Mouse (Mus musculus) kidney, adult 18-20 months (tissue): ENCODE results near the gene Cdc6.

Source experiments
- DNase-seq: peaks from one replicate; pipeline ENCODE4 v3.0.0; 2021

The Cdc6 gene

GRCm38 (mm10) chr11:98944897-98945604 lies 37.5 kb downstream of the Cdc6 start:
- no peak for DNase-seq

DNA sequence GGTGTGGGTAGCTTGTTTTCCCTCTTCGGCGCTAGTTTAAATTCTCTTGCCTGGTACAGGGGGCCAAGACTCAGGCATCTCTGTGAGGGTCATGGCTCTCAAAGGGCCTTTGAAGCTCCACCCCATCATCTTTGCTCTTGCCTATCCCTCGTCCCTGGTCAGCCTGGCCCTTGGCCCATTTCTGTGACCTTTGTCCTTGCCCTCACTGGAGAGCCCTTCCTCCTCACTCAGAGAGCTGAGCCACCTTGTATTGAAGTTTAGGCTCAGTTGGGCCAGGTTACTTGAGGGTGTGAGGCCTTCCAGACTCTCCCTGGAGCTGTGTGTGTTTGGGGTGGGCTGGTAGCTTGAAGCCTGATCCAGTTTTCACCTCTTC lies 38.0 kb downstream of the Cdc6 start:
- peak; percentile 91 for DNase-seq

DNA sequence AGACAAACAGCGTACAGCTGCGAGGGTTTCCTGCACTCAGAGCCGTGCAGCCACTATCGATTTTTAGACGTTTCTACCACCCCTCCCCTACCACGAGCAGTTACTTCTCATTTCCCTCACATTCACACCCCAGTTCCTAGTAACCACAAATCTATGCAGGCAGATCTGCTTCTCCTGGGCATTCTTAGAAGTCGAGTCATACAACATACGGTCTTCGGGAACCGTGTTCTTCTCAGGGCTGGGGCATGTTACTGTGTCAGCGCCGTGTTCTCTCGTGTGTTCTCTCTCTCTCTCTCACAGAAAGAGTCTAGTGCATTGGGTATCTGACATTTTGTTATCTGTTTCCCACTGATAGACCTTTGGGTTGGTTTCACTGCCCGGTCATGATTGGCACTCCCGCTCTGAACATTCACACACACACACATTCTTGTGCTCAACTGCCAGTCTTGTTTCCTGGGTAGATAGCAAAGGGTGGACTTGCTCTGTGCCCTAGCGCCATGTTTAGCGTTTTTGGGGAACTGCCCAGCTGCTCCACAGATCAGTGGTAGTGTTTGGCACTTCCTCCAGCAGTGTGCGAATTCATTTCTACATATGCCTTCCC lies 40.5 kb downstream of the Cdc6 start:
- DNase-seq: no peak

GRCm38 (mm10) chr11:98949242-98949957 lies 41.8 kb downstream of the Cdc6 start:
- no peak for DNase-seq

DNA sequence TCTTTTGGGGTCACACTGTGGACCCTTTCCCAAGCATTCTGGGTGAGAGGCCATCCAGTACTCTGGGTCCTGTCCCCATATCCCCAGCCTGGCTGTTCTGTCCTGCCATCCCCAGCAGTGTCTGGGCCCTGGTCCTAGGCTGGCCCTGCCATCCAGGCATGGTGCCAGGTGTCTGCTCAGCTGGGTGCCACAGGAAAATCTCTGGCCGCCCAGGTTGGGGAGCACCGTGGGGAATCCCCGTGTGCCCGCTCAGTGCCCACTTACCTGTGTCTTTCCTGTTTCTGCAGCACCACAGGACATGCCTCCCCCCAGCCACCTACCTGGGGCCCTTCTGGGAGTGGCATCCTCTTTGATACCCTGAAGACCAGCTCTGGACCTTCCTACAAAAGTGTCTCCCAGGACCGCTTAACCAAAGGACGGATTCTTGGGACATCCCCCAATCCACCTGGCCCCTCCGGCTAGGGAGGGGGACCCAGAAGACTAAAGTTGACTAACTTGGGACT lies 42.4 kb downstream of the Cdc6 start:
- DNase-seq: peak; percentile 78

DNA sequence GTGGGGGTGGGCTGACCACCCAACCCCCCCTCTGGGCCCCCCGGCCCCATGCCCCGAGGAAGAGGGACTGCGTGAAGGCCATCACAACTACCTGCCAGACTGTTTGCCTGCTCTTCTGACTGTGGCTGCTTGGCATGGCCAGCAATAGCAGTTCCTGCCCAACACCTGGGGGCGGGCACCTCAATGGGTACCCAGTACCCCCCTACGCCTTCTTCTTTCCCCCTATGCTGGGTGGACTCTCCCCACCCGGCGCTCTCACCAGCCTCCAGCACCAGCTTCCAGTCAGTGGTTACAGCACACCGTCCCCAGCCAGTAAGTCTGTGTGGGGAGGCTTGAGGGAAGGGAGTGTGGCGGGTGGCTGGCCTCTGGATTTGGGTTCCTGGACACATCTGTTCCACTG lies 42.9 kb downstream of the Cdc6 start:
- DNase-seq: no peak

- DNase-seq: peak; percentile 91
These were observed 43.7 kb downstream of the Cdc6 start for GRCm38 (mm10) chr11:98951026-98951906.

DNA sequence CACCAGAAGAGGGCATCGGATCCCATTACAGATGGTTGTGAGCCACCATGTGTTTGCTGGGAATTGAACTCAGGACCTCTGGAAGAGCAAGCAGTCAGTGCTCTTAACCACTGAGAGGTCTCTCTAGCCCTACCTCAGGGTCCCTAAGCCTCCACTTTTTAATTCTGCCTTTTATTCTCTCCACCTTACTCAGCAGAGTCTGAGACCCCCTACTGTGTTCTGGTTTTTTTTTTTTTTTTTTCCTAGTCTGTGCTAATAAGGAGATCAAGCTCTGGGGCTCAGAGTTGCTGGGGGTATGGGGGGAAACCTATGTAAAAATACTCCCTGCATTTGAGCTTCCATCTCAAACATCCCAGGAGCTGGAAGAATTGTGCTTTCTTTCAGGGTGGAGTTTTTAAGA lies 44.5 kb downstream of the Cdc6 start:
- no peak for DNase-seq

DNA sequence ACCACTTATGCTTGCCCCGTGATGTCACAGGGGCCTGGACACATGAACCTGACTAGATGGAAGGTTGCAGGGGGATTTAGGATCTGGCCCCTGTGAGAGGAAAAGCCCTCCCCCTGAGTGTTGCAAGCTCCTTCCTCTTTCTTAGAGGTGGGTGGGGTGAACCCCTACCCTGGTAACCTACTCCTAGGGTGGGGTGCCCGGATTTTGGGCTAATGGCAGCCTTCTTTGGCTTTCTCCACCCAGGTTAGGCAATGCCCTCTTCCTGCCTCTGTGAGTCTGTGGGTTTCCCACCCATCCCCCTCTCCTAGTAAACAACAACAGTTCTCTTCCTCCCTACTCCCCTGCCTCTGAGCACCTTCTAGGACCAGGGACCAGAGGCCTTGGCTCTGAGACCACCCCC lies 45.1 kb downstream of the Cdc6 start:
- no peak for DNase-seq

DNA sequence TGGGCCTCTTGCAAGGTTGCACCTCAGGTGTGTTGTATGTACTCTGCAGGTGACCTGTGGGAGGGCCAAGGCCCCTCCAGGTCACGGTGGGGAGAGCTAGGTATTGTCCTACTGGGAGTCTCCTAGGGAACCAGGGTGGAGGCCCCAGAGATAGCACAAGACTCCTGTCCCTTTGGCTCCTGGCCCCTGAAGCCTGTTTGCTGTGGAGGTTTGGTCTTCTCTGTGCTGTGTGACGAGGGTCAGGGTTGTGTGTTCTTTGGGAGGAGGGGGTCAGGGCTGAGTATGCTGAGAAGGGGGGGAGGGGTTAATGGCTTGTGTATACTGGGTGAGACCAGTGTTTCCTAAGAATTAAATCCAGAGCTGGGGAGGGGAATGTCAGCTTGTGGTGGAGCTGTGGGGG lies 45.8 kb downstream of the Cdc6 start:
- no peak for DNase-seq

DNA sequence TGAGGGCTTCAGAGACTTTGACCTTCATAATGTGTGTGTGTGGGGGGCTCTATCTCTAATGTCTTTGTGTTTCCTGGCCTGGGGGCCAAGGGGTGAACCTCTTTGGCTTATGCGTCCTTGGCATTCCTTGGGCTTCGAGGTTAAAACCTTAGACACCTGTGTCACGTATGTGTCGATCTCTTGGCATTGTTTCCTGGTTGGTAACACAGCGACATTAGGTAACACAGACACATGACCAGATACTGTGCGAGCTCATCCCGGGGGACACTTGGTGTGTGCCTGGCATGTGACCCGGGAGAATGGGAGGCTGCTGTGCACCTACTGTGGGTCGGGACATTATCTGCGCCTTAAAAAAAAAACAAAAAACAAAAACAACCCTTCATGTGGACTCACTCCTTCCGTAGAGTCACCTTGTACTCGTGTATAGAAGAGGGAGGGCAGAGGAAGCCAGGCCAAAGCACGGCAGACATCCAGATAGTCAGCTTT lies 46.3 kb downstream of the Cdc6 start:
- DNase-seq: no peak

- peak; percentile 76 for DNase-seq
These were observed 46.8 kb downstream of the Cdc6 start for GRCm38 (mm10) chr11:98954373-98954772.

GRCm38 (mm10) chr11:98954801-98955706 lies 47.5 kb downstream of the Cdc6 start:
- no peak for DNase-seq

GRCm38 (mm10) chr11:98955707-98956235 lies 48.2 kb downstream of the Cdc6 start:
- DNase-seq: no peak

- no peak for DNase-seq
These were observed 48.7 kb downstream of the Cdc6 start for GRCm38 (mm10) chr11:98956340-98956739.

DNA sequence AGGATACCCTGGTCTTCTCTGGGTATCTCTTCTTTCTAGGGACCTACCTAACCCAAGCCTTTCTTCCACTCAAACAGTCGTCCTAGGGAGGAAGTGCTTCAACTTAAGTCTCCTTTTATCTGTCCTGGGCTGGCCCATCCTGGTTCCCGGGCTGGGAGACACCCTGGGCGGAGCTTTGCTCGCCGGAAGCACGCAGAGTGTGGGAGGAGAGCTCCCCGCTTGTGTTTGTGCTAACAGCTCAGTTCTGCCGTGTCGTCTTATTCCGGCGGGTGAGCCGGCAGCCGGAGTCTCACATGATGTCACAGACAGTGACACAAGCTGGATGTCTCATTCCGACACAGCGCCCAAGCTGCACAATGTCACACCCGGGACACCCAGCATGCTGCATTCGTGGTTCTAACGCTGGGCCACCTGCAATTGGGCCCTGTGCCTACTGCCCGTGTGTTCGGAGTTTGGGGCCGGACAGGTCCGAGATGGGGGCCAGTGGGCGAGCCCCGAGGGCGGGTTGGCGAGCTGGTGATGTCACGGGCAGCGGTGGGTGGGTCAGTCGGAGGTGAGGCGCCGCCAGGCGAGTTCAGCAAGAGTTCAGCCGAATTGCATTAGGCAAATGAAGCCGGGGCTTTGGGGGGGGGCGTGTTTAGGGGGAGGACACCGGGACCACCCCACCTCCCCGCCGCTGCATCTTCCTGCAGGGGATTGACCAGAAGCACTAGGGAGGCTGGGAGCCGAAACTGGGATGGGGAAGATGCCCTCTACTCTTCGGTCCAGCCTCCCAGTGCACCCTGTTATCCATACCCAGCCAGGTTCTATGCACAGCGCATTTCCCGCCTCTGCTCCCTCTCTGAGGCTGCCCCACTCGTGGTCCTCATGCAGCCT lies 52.1 kb downstream of the Cdc6 start:
- DNase-seq: peak; percentile 80

- DNase-seq: peak; percentile 79
These were observed 52.8 kb downstream of the Cdc6 start for GRCm38 (mm10) chr11:98960313-98960906.

GRCm38 (mm10) chr11:98961051-98961592 lies 53.5 kb downstream of the Cdc6 start:
- peak; percentile 61 for DNase-seq

DNA sequence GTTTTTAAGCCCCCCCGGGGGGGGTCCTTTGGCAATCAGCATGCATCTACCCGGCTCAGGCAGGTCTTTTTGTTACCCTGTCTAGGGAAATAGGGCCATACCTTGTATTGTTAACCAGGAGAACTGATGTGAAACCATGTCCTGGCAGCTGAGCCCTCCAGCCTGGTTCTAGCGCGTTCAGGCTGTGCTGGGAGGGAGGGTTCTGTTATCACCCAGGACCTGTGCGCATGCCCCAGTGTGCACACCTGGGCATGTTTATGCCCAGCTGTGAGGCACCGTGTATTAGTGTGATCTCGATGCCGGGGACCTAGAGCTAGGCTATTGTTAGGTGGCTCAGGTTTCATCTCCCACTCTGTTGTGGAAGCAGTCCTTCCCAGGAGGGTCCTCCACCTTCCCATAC lies 54.2 kb downstream of the Cdc6 start:
- no peak for DNase-seq
